Mouse (Mus musculus) erythroid progenitor cell, adult 5-6 weeks (primary cell): ENCODE data around the gene Bag1. TPM values are rescaled to one million over a fixed set of nuclear protein-coding genes. Genes with fewer than 3 reads are reported as not detected.

Source experiments
- ATAC-seq: replicated peaks from 2 replicates; pipeline ENCODE4 v1.8.0; 2016; ENCODE audit warnings: moderate number of reproducible peaks, mild to moderate bottlenecking, moderate TSS enrichment, inconsistent platforms; ENCODE audit not compliant: poor library complexity, low FRiP score, severe bottlenecking
- total RNA-seq, 2 experiments: library from RNA; stranded (forward) in 1 of 2; stranded (reverse) in 1 of 2; fragments of 150-400 nt in 1 of 2; fragments of 186-747, 209-891 nt in 1 of 2; gene quantifications; 2 replicates each; pipeline versions ENCODE4 v1.2.3 to v1.2.4; 2015 to 2017; ENCODE audit warnings: low replicate concordance in 2 of 2

The Bag1 gene
- total RNA-seq (2015; ENCODE audit: low replicate concordance), result 93.0 and 125 TPM in 2 replicates
- total RNA-seq (2017; ENCODE audit: low replicate concordance), result 200 and 234 TPM in 2 replicates

DNA sequence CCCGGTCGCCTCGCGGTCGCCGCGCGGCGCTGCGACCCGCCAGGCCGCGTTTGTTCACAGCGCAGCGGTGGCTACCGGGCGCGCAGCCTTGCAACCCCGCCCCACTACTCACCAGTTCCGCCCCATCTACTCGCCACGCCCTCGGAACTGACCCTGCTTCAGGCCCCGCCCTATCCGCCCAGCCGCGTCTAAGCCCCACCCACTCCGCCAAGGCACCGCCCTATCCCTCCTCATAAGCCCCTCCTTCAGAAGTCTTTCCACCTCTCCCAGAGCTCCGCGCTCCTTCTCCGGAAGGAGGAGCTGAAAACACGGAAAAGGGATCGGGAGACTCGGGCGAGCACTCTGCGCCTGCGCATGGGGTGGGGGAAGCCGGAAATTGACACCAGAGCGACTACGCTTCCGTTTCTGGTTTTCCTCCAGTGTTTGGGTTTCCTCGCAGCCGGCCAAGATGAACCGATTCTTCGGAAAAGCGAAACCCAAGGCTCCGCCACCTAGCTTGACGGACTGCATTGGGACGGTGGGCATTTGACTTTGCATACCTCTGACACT, at the start of gene Bag1, which contains the start of gene Chmp5:
TSS of gene Bag1 (minus strand) at position 135 of the 549 bp plus-strand sequence.
TSS of gene Chmp5 (plus strand) at position 248 of the 549 bp plus-strand sequence.
- peak; percentile 94 for ATAC-seq

DNA sequence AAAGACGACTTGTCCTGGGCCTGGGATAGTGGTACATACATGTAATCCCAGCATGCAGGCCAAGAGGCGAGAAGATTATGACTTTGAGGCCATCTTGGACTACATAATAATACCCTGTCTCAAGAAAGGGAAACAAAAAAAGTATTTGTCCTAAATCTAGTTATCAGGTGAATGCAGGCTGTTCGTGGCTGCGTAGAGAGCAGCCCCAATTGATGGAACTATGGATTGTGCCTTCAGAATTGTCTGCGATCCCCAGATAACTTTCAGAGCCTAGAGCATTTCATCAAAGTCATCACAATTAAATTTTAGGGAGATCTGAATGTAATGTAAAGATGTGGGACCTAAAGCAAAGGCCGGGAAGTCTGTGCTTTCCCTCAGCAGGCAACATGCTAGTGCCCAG, 48.2 kb upstream of the Bag1 start:
- ATAC-seq, result no peak

DNA sequence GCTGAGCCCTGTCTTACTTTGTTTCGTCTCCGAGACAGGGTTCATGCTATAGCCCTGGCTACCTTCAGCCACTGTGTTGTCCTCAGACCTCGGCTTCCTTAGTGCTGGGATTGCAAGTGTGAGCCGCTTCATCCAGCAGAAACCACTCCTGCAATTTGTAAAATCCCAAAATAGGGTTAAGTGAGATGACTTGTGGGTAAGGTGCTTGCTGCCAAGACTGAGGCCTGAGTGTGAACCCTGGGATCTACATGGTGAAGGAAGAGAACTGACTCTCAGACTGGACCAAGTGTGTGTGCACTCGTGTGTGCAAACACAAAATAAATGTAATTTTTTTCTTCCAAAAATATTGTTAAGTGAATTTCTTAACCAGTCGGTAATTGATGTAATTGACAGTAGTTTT, 41.5 kb upstream of the Bag1 start:
- no peak for ATAC-seq

DNA sequence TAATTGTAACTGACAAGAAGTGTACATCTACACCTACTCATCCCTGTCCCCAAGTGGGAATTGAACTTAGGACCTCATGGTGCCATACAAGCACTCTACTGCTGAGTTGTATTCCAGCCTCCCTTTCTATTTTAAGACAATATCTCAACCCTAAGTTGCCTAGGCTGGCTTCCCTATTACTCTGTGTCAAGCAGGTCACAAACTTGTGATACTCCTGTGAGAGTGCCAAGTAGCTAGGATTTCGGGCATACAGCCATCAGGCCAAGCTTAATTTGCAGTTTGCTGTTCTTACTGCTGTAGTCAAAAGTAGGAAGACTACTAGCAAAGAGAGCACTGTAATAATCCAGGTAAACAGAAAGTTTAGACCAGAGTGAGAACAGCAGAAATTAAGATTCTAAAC, 35.6 kb upstream of the Bag1 start:
- ATAC-seq, result no peak

DNA sequence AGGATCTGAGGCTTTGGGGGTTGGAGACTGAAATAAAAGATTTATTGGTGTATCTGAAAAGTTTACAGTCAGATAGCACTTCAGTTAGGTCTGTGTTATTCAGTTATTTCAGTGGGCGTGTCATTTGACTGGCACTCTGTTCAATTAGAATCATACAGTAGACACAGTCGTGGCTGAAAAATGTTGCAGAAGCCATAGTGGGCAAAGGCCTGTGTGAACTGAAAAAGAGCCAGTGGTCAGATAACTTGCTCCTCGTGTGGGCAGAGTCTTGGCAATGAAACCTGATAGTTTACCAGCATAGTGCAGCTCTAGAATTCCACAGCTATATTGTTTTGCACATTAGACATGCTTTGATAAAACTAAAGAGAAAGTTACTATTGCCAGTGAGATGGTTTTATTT, 34.4 kb upstream of the Bag1 start:
- ATAC-seq, result no peak

DNA sequence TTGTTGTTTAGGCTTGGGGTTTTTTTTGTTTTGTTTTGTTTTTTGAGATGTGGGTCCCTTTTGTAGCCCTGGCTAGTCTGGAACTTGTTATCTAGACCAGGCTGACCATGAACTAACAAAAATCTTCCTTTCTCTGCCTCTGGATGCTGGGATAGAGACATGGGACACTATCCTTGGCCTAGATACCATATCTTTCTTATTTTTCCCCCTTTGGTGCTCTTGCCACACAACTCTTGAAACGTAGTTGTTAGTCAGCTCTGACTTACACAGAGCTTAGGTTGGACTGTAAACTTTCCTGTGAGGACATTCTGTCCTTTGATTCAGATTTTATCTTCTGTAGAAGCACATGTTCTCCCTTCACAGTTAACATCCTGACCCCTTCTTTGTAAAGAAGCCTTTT, 31.3 kb upstream of the Bag1 start:
- no peak for ATAC-seq

DNA sequence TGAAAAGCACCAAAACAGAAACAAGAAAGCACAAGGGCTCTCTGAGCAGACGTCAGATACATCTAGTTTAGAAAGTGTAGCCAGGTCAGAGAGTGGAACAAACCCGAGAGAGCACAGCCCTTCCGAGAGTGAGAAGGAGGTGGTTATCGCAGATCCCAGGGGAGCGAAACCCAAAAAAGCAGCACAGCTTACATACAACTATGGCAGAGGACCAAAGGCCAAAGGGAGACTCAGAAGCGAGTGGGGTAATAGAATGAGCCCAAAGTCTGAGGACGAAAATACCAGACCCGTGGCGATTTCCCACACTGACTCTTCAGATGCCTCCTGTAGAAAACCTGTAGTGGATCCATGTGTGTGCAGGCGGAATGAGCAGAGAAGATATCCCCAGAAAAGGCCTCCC, 28.6 kb upstream of the Bag1 start:
- ATAC-seq, result no peak

DNA sequence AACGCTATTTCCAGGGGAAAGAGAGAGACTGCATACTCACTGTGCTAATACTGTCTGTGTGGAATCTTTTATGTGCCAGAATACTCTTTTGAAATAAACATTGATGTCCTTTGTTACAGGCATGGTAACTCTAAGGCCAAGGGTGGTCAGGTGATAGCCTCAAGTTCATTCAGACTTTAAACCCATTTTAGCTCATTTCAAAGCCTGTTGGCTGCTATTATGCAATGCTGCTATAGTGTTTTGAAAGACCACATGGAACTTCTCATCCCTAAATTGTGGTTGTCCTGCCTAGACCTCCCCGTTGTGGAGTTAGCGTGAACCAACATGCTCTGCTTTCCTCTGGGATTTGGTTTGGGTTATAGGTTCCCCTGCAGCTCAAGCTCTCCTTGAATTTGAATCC, 27.6 kb upstream of the Bag1 start:
- ATAC-seq, result no peak

DNA sequence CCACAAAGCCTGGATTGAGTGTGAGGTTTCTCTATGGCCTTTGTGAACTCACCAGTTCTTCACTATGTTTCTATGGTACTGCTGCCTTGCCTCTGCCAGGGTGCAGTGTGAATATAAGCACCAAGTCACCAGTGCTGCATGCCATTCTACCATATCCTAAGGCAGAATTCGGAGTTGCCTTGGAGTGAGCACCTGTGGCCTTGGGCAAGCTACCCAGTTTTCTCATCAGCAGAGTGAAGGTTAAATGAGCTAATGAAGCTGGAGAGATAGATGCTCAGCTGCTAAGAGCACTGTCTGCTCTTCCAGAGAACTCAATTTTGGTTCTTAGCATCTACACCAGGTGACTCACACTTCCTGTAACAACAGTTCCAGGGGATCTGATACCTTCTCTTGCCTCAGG, 25.9 kb upstream of the Bag1 start:
- ATAC-seq, result no peak

DNA sequence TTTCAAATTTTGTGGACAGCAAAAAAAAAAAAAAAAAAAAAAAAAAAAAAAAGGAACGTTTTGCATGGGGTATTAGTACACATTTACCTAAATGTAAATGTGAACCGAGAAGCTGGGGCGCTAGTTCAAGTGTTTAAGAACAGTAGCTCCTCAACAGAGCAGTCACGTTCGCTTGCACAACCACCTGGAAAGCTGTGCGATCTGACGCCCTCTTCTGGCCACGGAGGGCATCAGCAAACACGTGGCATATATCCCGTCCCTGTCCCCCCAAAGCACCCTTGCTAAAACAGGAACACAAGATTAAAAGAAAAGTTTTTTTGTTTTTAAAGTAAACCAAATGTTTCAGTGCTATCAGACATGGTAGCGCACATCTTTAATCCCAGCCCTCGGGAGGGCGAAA, 23.6 kb upstream of the Bag1 start:
- ATAC-seq, result peak; percentile 36; the same call in 1 of the 2 replicates

DNA sequence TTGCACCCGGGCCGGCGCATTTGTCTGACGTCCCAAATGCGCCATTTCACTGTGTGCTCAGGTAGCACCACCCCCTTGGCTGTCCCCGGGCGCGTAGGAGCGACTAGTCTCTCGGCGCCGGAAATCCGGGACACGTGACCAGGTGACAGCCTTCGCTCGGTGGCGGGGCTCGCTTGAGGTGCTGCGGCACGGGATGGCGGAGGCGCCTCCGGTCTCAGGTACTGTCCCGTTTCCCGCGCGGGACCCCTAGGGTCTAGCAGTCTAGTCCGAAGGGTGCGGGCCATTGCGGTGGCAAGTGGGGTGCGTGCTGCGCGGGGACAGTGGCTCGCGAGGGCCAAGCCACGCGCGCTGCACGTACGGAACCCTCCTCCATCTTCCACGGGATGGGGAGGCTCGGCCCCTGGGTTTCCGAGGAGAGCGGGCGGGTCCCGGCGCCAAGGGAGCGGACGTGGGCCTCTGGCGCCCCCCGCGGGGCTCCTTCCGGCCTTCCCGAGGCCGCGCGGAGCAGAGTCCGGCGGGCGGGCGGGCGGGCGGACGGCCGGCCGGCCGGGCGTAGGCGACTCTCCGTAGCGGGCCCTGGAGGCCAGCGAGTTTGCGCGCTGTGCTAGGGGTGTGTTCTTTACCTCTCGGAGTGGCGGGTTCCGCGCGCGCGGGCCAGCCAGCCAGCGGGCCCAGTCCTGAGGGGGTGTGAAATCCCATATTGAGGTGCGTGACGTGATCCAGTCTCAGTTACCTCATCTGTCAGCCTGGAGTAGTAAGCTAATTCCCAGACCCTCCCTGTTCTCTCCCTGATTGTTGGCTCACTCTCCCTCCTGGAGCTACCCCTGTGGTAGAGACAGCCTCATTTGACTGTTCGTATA, 23.0 kb upstream of the Bag1 start, which contains the start of gene Nfx1:
TSS of gene Nfx1 (plus strand) at position 65 of the 860 bp plus-strand sequence.
- peak; percentile 97 for ATAC-seq

DNA sequence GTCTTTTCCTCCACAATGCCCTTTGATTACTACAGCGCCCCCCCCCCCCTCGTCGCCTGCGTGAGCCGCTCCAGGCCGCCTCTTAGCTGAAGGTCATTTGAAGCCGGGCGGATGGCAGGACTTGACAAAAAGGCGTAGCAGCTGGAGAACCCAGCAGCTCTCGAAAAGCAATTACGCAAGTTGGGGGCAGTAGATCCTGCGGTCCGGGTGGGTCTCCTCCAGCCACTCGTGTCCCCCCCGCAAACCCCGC, 22.4 kb upstream of the Bag1 start:
- peak; percentile 65; the same call in 1 of the 2 replicates for ATAC-seq

DNA sequence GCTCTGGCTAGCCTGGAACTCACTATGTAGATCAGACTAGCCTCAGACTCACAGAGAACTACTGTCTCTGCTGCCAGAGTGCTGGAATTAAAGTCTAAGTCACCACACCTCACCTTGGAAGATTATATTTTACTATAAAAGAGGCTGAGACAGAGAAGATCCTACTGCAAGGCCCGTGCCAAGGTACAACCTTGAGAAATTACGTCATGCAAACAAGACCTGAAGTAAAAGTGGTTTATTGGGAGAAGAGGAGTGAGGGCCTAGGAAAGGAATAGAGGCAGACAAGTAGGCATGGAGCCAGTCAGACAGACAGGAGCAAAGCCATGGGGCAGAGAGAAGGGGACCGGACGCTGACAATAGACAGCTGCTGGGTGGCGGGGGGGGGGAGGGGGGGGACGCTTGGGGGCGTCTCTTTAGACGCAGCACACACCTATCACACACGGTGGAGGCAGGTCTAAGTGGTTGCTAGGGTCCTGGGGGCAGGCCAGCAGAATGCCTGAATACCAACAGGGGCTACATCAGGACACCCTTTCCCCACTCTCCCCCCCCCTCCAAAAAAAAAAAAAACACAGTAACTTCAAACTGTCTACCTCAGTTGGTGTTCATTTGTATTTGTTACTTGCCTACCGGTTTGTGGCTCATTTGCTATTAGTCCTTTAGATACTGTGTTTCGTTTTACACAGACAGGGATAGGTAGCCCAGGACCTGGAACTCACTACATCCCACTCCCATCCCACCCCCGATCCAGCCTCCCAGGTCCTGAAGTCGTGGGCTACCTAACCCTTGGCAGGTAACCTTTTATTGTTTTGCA, 21.9 kb upstream of the Bag1 start:
- ATAC-seq, result no peak; the same call in 1 of the 2 replicates

DNA sequence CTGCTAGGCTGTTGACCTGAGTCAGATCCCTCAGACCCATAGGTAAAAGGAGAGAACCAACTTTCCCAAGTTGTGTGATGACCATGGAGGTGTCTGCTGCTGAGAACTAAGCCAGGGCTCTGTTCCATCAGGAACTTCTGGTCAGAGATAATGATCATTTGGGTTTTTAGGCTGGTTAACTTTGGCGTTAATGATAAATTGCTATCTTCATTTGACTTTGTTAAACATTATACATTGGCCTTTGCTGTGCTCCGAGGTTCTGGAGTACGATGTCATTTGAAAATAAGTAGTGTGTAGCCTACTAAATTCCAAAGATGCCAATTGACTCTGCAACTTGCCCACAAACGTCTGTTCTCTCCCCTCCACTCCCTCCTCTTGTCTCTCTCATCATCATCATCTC, 21.1 kb upstream of the Bag1 start:
- no peak for ATAC-seq

DNA sequence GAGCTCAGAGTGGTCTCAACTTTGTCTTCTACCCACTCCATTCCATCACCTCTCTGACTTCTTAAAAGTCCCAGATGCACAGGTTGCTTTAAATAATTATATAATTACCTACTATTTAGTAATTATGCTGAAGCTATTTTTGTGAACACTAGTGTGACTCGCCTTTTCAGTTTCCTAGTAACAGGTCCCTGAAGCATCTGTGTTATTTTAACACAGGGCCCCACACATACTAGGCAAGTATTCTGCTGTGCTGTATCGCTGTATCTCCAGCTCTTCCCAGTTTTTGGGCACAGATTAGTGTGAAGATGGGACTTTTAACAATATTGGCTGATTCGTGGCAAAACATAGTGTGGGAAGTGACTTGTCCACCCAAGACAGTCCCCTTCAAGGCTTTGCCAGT, 15.4 kb upstream of the Bag1 start:
- ATAC-seq, result no peak

DNA sequence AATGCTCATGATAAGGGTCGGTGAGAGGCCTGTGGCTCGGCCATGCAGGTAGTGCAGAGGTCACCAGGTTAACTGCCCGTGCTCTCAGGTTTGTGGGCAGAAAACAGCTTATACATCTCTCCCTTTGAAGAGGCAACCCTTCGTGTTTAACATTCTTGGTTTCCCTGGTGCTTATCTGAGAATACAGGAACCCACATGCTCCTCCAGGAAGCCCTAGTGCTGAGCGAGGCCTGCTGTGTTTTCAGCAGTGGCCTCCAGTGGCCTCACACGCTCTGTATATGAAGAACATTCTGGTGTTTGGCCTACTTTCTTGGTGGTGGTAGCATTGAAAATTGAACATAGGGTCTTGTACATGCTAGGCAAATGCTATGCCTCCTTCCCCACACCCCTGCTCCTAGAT, 7.8 kb upstream of the Bag1 start:
- ATAC-seq, result no peak

DNA sequence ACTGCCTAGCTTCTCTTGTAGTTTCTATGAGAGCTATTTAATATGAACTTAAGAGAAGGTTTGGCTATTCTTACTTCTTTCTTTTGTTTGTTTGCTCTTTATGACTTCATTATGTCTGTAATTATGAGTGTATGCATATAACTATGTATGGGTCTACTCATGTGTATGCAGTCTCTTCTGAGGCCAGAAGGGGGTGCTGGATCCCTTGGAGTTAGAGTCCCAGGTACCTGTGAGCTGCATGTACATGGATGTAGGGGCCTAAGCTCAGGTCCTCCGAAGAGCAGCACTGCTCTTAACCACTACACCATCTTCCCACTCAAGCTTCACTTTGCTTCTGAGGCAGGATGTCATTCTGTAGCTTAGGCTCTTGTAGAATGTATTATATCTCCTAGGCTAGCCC, 5.4 kb upstream of the Bag1 start:
- peak; percentile 64 for ATAC-seq

DNA sequence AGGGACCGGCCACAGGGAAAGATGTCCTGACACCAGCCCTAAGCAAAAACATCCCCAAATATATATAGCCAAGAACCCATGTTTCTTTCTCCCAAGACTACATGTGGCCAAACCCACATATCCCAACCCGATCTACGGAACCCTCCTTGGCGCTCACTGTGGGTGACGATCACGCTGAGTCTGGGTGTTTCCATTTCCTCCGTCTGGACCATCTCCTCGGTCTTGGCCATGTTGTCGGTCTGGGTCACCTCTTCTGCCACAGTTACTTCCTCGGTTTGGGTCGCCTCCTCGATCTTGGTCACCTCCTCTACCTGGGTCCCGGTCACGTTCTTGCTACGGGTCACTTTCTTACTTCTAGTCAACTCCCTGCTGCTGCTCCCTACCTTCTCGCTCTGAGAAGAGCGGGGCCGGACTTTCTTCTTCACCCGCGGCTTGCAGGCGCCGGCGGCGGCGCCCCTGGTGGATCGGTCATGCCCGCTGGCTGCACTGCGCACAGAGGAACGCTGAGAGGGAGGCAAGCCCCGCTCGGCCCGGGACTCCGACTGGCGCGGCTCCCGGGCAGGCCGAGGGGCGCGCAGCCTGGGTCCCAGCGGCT, 432 bp downstream of the Bag1 start:
- ATAC-seq, result peak; percentile 53

DNA sequence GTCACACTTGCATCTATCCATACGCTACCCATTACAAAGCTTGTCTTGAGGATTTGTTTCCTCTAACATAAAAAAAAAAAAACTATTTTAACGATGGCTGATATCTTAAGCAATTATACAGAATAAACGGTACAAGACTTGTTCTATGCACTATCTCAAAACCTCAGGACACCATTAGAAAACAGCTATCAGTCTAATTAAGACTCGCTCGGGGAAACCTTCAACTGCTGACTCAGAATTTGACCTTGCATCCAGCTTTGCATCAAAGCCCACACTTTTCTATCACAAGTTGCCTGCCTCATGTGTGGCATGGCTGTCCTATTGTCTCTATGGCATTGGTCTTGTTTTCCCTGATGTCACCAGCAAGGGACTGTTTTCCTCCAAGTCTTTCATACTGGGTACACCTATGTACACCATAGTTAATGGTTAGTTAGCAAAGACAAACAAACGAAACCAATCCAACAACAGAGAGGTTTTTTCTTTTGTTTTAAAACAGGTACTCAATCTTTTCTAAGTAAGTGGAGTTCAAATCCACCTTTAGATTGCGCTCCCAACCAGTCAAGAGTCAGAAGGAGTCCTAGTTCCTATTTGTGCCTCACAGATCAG, 1.5 kb downstream of the Bag1 start:
- ATAC-seq, result no peak

DNA sequence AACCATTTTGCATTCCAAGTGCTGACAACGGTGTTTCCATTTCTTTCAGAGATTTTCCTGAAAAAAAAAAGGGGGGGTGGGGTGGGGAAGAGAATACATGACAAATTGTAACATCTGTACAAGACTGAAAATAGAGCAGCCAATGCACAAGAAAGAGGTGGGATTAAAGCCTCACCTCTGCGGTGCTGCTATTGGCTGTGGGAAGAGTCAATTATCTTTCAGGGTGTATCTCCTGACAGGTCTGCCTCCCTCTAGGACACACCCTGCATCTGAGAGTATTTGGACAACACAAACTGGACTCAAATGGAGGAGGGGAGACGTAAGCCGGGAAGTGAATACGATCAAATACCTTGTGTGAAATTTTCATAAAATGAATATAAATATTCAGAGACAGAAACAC, 4.4 kb downstream of the Bag1 start:
- ATAC-seq, result no peak
